Mouse (Mus musculus) CH12.LX (cell line): ENCODE data around the gene Il15. TPM values are rescaled to one million over a fixed set of nuclear protein-coding genes. Genes with fewer than 3 reads are reported as not detected.

Source experiments
- DNase-seq: peaks from one replicate; pipeline ENCODE4 v3.0.0-alpha.2; 2013; ENCODE audit errors: extremely low read depth
- H3K27ac ChIP-seq: 2 replicates; pipeline ENCODE4 v1.5.1; 2012; ENCODE audit warnings: low read depth, mild to moderate bottlenecking, control low read depth, moderate library complexity; ENCODE audit not compliant: insufficient read depth
- H3K27me3 ChIP-seq: replicated peaks from 2 replicates; pipeline ENCODE3; 2012; ENCODE audit warnings: inconsistent platforms
- H3K36me3 ChIP-seq, 2 experiments: replicated peaks in 1 of 2; 2 replicates each; pipeline versions ENCODE3 to v1.6.1; 2012; ENCODE audit warnings: inconsistent platforms in 1 of 2, low read length in 1 of 2, mild to moderate bottlenecking in 1 of 2, mixed read lengths in 1 of 2, moderate library complexity in 1 of 2; ENCODE audit not compliant: control insufficient read depth in 1 of 2, insufficient read depth in 1 of 2
- H3K4me1 ChIP-seq, 2 experiments: 2 replicates each; pipeline ENCODE4 v1.6.1; 2012; ENCODE audit warnings: inconsistent platforms in 1 of 2, moderate library complexity in 1 of 2; ENCODE audit not compliant: insufficient read depth in 2 of 2, control insufficient read depth in 1 of 2
- H3K4me2 ChIP-seq: 2 replicates; pipeline ENCODE4 v1.6.1; 2012; ENCODE audit warnings: low read depth, mild to moderate bottlenecking, control low read depth; ENCODE audit not compliant: poor library complexity, insufficient read depth, severe bottlenecking
- H3K4me3 ChIP-seq, 3 experiments: fragments of 150-350 bp in 1 of 3; sonication (generic) in 1 of 3; replicated peaks in 1 of 3; 2 replicates each; pipeline versions ENCODE3 to v1.5.1; 2011 to 2012; ENCODE audit warnings: low read depth in 2 of 3, low read length in 2 of 3, mild to moderate bottlenecking in 2 of 3, moderate library complexity in 2 of 3, control low read depth in 1 of 3, improper control_type of control experiment in 1 of 3, inconsistent platforms in 1 of 3, mixed read lengths in 1 of 3; ENCODE audit not compliant: poor library complexity in 1 of 3
- H3K79me2 ChIP-seq: replicated peaks from 2 replicates; pipeline ENCODE4 v1.6.1; 2012; ENCODE audit warnings: mild to moderate bottlenecking, moderate library complexity; ENCODE audit not compliant: control insufficient read depth, poor library complexity, insufficient read depth, severe bottlenecking; ENCODE audit errors: extremely low read depth
- H3K9ac ChIP-seq: 2 replicates; pipeline ENCODE4 v1.6.1; 2012; ENCODE audit warnings: low read depth, mild to moderate bottlenecking, control low read depth, moderate library complexity; ENCODE audit not compliant: insufficient read depth
- H3K9me3 ChIP-seq: replicated peaks from 2 replicates; pipeline ENCODE3; 2012; ENCODE audit warnings: low read length, inconsistent platforms, mixed read lengths
- ELF1 ChIP-seq: IDR thresholded peaks from 2 replicates; pipeline ENCODE4 v1.6.1; 2014; ENCODE audit warnings: low read depth, mild to moderate bottlenecking, inconsistent platforms, low read length, improper control_type of control experiment
- EP300 ChIP-seq: IDR thresholded peaks from 2 replicates; pipeline ENCODE4 v1.6.1; 2011; ENCODE audit warnings: low read length, improper control_type of control experiment
- ETS1 ChIP-seq: conservative IDR thresholded peaks from 2 replicates; pipeline ENCODE4 v1.6.1; 2012; ENCODE audit warnings: low read depth, mild to moderate bottlenecking, inconsistent platforms, low read length, improper control_type of control experiment, moderate library complexity
- HCFC1 ChIP-seq: IDR thresholded peaks from 2 replicates; pipeline ENCODE4 v1.6.1; 2012; ENCODE audit warnings: low read depth, mild to moderate bottlenecking, inconsistent platforms, low read length, improper control_type of control experiment
- MAFK ChIP-seq: IDR thresholded peaks from 2 replicates; pipeline ENCODE4 v1.6.1; 2011; ENCODE audit warnings: low read length, improper control_type of control experiment; ENCODE audit not compliant: insufficient replicate concordance
- MXI1 ChIP-seq: IDR thresholded peaks from 2 replicates; pipeline ENCODE4 v1.6.1; 2011; ENCODE audit warnings: mild to moderate bottlenecking, low read depth, low read length, improper control_type of control experiment
- MYC ChIP-seq: IDR thresholded peaks from 2 replicates; pipeline ENCODE4 v1.6.1; 2011; ENCODE audit warnings: low read depth, mild to moderate bottlenecking, improper control_type of control experiment, low read length
- PAX5 ChIP-seq: IDR thresholded peaks from 2 replicates; pipeline ENCODE4 v1.6.1; 2012; ENCODE audit warnings: low read length, inconsistent platforms, mixed read lengths
- RCOR1 ChIP-seq: conservative IDR thresholded peaks from 2 replicates; pipeline ENCODE4 v1.6.1; 2012; ENCODE audit warnings: low read depth, mild to moderate bottlenecking, inconsistent platforms, low read length, improper control_type of control experiment
- SMC3 ChIP-seq: IDR thresholded peaks from 2 replicates; pipeline ENCODE4 v1.6.1; 2011; ENCODE audit warnings: low read depth, low read length, improper control_type of control experiment
- TCF12 ChIP-seq: IDR thresholded peaks from 2 replicates; pipeline ENCODE4 v1.6.1; 2014; ENCODE audit warnings: low read depth, mild to moderate bottlenecking, inconsistent platforms, low read length, improper control_type of control experiment
- USF1 ChIP-seq: IDR thresholded peaks from 2 replicates; pipeline ENCODE4 v1.6.1; 2014; ENCODE audit warnings: low read depth, mild to moderate bottlenecking, inconsistent platforms, low read length, improper control_type of control experiment
- USF2 ChIP-seq: conservative IDR thresholded peaks from 2 replicates; pipeline ENCODE4 v1.6.1; 2011; ENCODE audit warnings: low read depth, low read length, improper control_type of control experiment
- ZC3H11A ChIP-seq: IDR thresholded peaks from 2 replicates; pipeline ENCODE4 v1.6.1; 2012; ENCODE audit warnings: low read depth, mild to moderate bottlenecking, inconsistent platforms, low read length, improper control_type of control experiment
- ZMIZ1 ChIP-seq: IDR thresholded peaks from 2 replicates; pipeline ENCODE4 v1.6.1; 2012; ENCODE audit warnings: low read depth, mild to moderate bottlenecking, inconsistent platforms, low read length, improper control_type of control experiment
- dilution Hi-C: fragments of 300-500 bp; cut with MboI; formaldehyde crosslinking; loops from 2 replicates; pipeline ENCODE4 v1.14.3; 2020; ENCODE audit warnings: low sequenced_read_pairs; ENCODE audit not compliant: extremely low pct_unique_long_range_greater_than_20kb, extremely low pct_ligation_motif_present
- in situ Hi-C: fragments of 300-500 bp; cut with MboI; formaldehyde crosslinking; loops from 3 replicates; pipeline ENCODE4 v1.14.3; 2019; ENCODE audit warnings: low sequenced_read_pairs, low pct_ligation_motif_present, low pct_unique_long_range_greater_than_20kb, mixed read lengths
- polyA plus RNA-seq: library from polyadenylated mRNA; unstranded; fragments of >175 nt; gene quantifications from 2 replicates; pipeline ENCODE4 v1.2.1, GENCODE M21; 2012; ENCODE audit warnings: low read depth; ENCODE audit not compliant: insufficient read length
- total RNA-seq, 2 experiments: library from RNA; depleted of rRNA; stranded (reverse); fragments of 300-350 nt in 1 of 2; fragments of >200 nt in 1 of 2; gene quantifications; 2 replicates each; pipeline ENCODE4 v1.2.3; 2012 to 2014

The Il15 gene
- total and polyA plus RNA-seq, 3 experiments: 2.2 to 8.9 (median 4.0) TPM

DNA sequence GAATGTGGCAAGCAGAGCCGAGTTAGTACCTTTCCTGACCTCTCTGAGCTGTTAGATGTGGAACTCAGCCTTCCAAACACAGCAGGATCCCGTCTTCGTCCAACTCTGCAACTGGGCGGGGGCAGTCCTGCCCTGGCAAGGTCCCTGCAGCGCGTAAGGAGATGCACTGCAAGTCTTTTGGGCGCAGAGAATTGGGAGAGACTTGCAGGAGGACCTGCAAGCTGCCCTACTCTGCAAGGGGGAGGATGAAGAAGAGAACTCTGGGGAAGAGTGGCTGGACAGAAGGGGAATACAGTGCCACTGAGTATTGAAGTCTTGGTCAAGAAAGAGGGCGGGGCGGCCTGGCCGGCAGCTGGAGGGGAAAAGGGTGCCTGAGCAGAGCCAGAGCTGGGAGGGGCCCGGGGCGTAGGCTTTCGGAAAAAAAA lies 749 bp downstream of the Il15 start:
- peaks cover 13 to 45% of the 10 kb centered on the region in 2 experiments for H3K4me1 ChIP-seq

DNA sequence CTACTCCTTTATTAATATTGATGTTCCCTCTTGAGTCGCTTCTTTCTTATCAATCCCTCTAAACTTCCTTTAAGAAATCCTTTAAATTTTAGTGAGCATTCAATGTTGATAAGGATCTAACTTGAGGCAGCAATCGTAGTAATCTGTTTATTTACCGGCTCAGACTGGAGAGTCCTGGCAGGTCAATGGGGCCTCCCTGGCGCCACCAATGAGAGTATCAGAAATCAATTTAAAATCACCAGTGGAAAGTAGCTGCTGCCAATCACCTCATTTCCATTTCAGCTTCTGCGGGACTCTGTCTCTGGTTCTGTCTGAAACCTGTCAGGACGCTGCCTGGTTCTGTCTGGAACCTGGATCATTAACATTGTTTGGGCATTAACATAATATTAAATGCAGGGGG lies 1.5 kb downstream of the Il15 start:
- in situ Hi-C loops: no loop called here
- peak overlapping the region; percentile 68 for H3K9ac ChIP-seq
- peak overlapping the region; percentile 82; the same call in 1 of the 2 replicates for H3K27ac ChIP-seq

More for the DNA sequence above, 749 bp downstream of the Il15 start:
- dilution Hi-C loops: no loop called here
- peak overlapping the region; percentile 57 to 77 (median 67) for H3K4me3 ChIP-seq
- H3K27me3 ChIP-seq: peaks cover 4% of the 10 kb centered on the region
- H3K36me3 ChIP-seq: no peaks in the 10 kb centered on the region
- H3K79me2 ChIP-seq: 0 out of 2 replicates have a peak, but pooled peaks cover 3% of the 10 kb centered on the region
- DNase-seq: no peak
- H3K4me2 ChIP-seq: peak overlapping the region; percentile 52
- no peaks in the 10 kb centered on the region for H3K9me3 ChIP-seq
- TF ChIP-seq ELF1: no peak
- no peak for TF ChIP-seq RCOR1
- TF ChIP-seq HCFC1: no peak
- TF ChIP-seq ETS1: no peak
- H3K27ac ChIP-seq: peak overlapping the region; percentile 82
- peak overlapping the region; percentile 68 for H3K9ac ChIP-seq
- in situ Hi-C loops: no loop called here

DNA sequence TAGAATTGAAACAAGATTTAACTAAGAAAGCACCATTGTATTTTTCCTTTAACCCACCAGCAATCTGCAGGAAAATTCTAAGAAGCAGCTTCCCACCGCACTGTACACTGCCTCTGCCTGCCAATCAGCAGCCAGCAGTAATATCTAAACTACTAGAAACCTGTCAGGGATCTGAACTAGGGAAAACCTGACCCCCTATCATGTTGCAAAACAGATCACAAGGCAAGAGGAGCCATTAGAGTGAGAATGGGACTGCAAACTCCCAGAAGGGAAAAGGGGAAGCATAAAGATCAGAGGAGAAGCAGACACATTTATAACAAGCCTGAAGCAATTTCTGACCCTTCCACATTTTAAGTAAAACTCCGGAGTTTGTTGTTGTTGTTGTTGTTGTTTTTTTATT lies 2.0 kb downstream of the Il15 start:
- Histone ChIP-seq H3K27me3 (peaks cover 4% of the 10 kb centered on the region), H3K79me2 (0 out of 2 replicates have a peak, but pooled peaks cover 3% of the 10 kb centered on the region), H3K27ac (no peak overlapping the region), H3K9ac (peak overlapping the region; percentile 68; the same call in 1 of the 2 replicates), H3K4me1 (peaks cover 9 to 34% of the 10 kb centered on the region in 2 experiments), H3K4me2 (peak overlapping the region; percentile 94), H3K9me3 (no peaks in the 10 kb centered on the region), H3K4me3 (peak overlapping the region in 2 of 3 experiments; percentile 62 to 77), H3K36me3 (no peaks in the 10 kb centered on the region)
- dilution Hi-C loops: no loop called here
- in situ Hi-C loops: no loop called here
- no peak for DNase-seq
- TF ChIP-seq USF2: no peak
- TF ChIP-seq ZC3H11A: no peak
- TF ChIP-seq SMC3: no peak
- TF ChIP-seq ELF1: no peak
- no peak for TF ChIP-seq RCOR1
- no peak for TF ChIP-seq USF1
- no peak for TF ChIP-seq ZMIZ1
- TF ChIP-seq PAX5: no peak
- no peak for TF ChIP-seq MYC
- TF ChIP-seq EP300: no peak

More for the DNA sequence above, 1.5 kb downstream of the Il15 start:
- peak overlapping the region; percentile 57 to 77 (median 67) for H3K4me3 ChIP-seq
- no peaks in the 10 kb centered on the region for H3K36me3 ChIP-seq
- H3K4me2 ChIP-seq: peak overlapping the region; percentile 52
- no peaks in the 10 kb centered on the region for H3K9me3 ChIP-seq
- dilution Hi-C loops: no loop called here
- H3K4me1 ChIP-seq: peaks cover 12 to 37% of the 10 kb centered on the region in 2 experiments
- DNase-seq: no peak
- H3K79me2 ChIP-seq: 0 out of 2 replicates have a peak, but pooled peaks cover 3% of the 10 kb centered on the region
- peaks cover 4% of the 10 kb centered on the region for H3K27me3 ChIP-seq
- TF ChIP-seq TCF12 (no peak), MAFK (no peak), MXI1 (0 out of 2 replicates have a peak, but pooled peaks have one; percentile 7), ETS1 (0 out of 2 replicates have a peak, but pooled peaks have one; percentile 5)
